Mouse (Mus musculus) spleen, adult 2 months (tissue): ENCODE results near the gene Iqgap1. TPM values are rescaled to one million over a fixed set of nuclear protein-coding genes. Genes with fewer than 3 reads are reported as not detected.

Source experiments
- DNase-seq, 2 experiments: peaks; one replicate each; pipeline versions ENCODE4 v3.0.0 to v3.0.0-alpha.2; 2012 to 2021; ENCODE audit warnings: low spot score in 2 of 2, low read depth in 1 of 2
- H3K27ac ChIP-seq: fragments of 200-500 bp; 2 replicates; pipeline ENCODE4 v1.5.1; 2012; ENCODE audit warnings: low read length, inconsistent platforms; ENCODE audit not compliant: insufficient read depth
- H3K27me3 ChIP-seq: fragments of 200-500 bp; 2 replicates; pipeline ENCODE4 v1.6.1; 2012; ENCODE audit warnings: mild to moderate bottlenecking, moderate library complexity, low read length, inconsistent platforms; ENCODE audit not compliant: control insufficient read depth, insufficient read depth
- H3K36me3 ChIP-seq: fragments of 200-500 bp; 2 replicates; pipeline ENCODE4 v1.6.1; 2012; ENCODE audit warnings: mild to moderate bottlenecking, low read length, inconsistent platforms; ENCODE audit not compliant: control insufficient read depth, insufficient read depth
- H3K4me1 ChIP-seq: fragments of 200-500 bp; 2 replicates; pipeline ENCODE4 v1.6.1; 2011; ENCODE audit warnings: inconsistent platforms; ENCODE audit not compliant: control insufficient read depth, insufficient read depth, insufficient read length
- H3K4me3 ChIP-seq: fragments of 200-500 bp; 2 replicates; pipeline ENCODE4 v1.5.1; 2011; ENCODE audit warnings: mild to moderate bottlenecking, inconsistent platforms; ENCODE audit not compliant: insufficient read depth, insufficient read length; ENCODE audit errors: extremely low read depth
- CTCF ChIP-seq: fragments of 200-500 bp; IDR thresholded peaks from 2 replicates; pipeline ENCODE4 v1.5.1; 2011; ENCODE audit warnings: mild to moderate bottlenecking, inconsistent platforms; ENCODE audit not compliant: insufficient read depth, insufficient read length, insufficient replicate concordance; ENCODE audit errors: extremely low read depth
- POLR2A ChIP-seq: fragments of 200-500 bp; IDR thresholded peaks from 2 replicates; pipeline ENCODE4 v1.6.1; 2011; ENCODE audit warnings: low read depth, low read length, inconsistent platforms
- WGBS: fragments of 180-500 bp; shearing (Covaris S2); methylation state at CpG from one replicate; pipeline ENCODE4 v1.1.7; 2018; 5-methylcytosine and 5-hydroxymethylcytosine counted together
- polyA plus RNA-seq: library from polyadenylated mRNA; depleted of rRNA; stranded (reverse); fragments of >200 nt; gene quantifications from 2 replicates; pipeline ENCODE4 v1.2.3, GENCODE M21; 2012

The Iqgap1 gene
- polyA plus RNA-seq, 1 experiment: 55.9 TPM

DNA sequence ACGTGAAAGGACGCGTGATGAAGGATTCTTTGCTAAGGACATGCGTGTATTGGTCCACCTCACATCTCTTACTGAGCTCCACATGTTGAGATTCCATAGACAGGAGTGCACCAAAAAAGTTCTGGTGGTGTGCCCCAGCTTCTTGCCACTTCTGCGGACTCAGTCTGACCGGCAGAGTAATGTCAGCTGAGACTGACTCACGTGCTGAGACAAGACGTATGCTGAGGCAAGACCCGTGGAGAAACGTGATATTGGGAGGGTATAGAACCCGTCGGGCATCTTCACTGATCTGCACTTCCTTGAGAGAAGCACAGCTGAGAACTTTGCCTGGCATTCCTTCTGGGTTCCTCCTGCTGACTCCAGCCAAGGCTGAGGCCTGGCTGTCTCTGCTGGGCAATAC lies 18.9 kb upstream of the Iqgap1 start:
- no peak for TF ChIP-seq CTCF
- TF ChIP-seq POLR2A: no peak
- H3K36me3 ChIP-seq: no peaks in the 10 kb centered on the region
- WGBS: 92% methylated on average over 12 of the region's 12 CpGs
- no peaks in the 10 kb centered on the region for H3K27me3 ChIP-seq
- H3K4me1 ChIP-seq: peaks cover 3% of the 10 kb centered on the region; the same call in 1 of the 2 replicates
- no peak overlapping the region for H3K4me3 ChIP-seq
- DNase-seq: no peak
- no peak overlapping the region for H3K27ac ChIP-seq

DNA sequence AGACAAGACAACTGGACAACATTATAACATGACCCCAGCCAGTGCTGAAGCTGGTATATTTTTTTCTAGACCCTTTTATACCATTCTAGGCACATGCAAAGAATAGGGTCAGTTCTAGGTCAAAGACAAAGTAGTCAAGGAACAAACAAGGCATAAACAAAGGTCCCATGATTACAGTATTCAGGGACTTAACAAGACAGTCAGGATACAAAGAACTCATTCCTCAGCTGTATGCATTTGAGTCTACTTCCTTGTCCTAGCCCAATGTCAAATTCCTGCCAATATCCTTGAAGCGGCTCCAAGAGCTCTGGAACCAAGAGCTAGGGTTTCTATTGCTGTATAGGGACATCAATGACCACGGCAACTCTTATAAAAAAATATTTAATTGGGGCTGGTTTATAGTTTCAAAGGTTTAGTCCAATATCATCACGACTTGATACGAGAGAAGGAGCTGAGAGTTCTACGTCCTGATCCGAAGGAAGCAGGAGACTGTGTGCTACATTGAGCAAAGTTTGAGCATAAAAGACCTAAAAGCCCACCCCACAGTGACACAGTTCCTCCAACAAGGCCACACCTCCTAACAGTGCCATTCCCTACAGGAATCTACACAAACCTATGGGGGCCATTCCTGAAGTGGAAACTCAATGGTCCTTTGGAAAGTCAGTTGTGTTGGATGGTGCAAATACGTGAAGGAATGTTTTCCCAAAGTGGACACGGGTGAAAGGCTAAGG lies 18.3 kb upstream of the Iqgap1 start:
- DNase-seq: no peak
- Histone ChIP-seq H3K27ac (no peak overlapping the region), H3K4me1 (peaks cover 3% of the 10 kb centered on the region; the same call in 1 of the 2 replicates), H3K4me3 (no peak overlapping the region), H3K27me3 (no peaks in the 10 kb centered on the region), H3K36me3 (no peaks in the 10 kb centered on the region)
- no peak for TF ChIP-seq CTCF
- no peak for TF ChIP-seq POLR2A
- 91% methylated on average over 8 of the region's 8 CpGs for WGBS

DNA sequence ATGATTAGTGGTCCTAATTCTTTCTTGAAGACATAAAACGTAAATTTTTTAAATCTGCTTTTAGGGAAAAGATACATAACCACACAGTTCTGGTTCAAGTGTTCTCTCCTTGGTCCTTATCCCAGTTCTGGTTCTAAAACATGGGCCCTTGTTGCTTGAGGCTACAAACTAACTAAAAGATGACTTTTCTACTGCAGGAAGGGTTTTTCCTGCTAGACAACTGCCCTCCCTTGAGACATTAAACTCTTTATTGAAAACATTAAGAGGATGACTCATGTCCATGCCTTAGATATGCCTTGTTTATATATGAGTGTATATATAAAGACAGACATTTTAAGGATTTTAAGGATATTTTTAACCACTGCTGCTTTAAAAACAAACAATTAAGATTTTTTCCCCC lies 17.4 kb upstream of the Iqgap1 start:
- no peak for DNase-seq
- TF ChIP-seq POLR2A (no peak), CTCF (no peak)
- Histone ChIP-seq H3K4me1 (peaks cover 3% of the 10 kb centered on the region; the same call in 1 of the 2 replicates), H3K4me3 (no peak overlapping the region), H3K27me3 (no peaks in the 10 kb centered on the region), H3K27ac (no peak overlapping the region), H3K36me3 (no peaks in the 10 kb centered on the region)
- 85% methylated on average over 1 of the region's 1 CpGs for WGBS

DNA sequence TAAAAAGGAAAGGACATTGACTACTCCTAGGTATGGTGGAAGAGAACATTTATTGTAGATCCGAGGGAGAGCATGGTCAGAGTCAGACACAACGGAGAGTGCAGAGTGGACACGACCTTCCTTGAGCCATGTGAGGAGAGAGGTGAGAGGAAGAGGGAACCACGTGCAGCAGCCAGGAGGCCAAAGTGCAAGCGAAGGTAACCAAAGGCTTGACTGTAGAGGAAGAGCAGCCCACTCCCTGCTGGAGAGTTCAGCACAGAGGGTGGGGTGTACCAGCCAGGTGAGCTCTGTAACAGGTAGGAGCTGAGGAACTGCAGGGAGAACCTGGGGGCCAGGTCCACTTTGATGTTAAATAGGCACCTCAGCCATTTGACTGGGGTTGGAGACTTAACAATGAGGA lies 16.4 kb upstream of the Iqgap1 start:
- DNase-seq: no peak
- H3K27ac ChIP-seq: no peak overlapping the region
- peaks cover 3% of the 10 kb centered on the region; the same call in 1 of the 2 replicates for H3K4me1 ChIP-seq
- H3K27me3 ChIP-seq: no peaks in the 10 kb centered on the region
- WGBS: 88% methylated on average over 5 of the region's 5 CpGs
- no peaks in the 10 kb centered on the region for H3K36me3 ChIP-seq
- TF ChIP-seq CTCF (no peak), POLR2A (no peak)
- H3K4me3 ChIP-seq: no peak overlapping the region

DNA sequence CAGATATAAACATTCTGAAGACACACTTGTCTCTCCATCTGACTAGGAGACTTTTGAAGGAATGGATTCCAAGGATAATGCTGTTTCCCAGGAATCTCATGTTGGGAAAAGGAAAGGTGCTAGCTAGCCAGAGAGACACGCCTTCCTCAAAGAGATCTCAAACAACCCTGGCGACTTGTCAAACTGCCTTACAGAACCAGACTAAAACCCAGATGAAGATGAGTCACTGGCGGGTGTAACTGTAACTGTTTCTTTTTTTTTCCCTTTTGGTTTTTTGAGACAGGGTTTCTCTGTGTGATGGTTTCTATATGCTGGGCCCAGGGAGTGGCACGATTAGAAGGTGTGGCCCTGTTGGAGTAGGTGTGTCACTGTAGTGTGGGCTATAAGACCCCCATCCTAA lies 15.2 kb upstream of the Iqgap1 start:
- peaks cover 3% of the 10 kb centered on the region; the same call in 1 of the 2 replicates for H3K4me1 ChIP-seq
- WGBS: 60% methylated on average over 4 of the region's 4 CpGs
- no peaks in the 10 kb centered on the region for H3K36me3 ChIP-seq
- no peak for DNase-seq
- no peak for TF ChIP-seq CTCF
- no peak for TF ChIP-seq POLR2A
- H3K4me3 ChIP-seq: no peak overlapping the region
- no peaks in the 10 kb centered on the region for H3K27me3 ChIP-seq
- H3K27ac ChIP-seq: no peak overlapping the region

DNA sequence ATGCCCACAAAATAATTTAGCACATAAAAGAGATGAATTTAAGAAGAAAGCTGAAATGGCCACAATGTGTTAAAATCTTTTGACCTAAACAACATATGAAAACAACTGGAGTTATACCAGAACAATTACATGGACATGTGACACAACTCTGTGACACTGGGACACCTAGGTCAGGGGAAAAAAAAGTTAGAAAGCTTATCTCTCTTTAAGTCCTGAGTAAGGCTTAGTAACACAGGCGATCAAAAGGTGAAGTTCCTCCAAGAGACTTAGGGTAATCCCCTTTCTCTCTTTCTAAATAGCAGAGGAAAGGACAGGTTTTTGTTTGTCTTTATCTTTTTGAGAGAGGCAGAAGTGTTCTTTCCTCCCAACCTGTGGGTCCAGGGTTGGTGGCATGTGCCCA lies 14.5 kb upstream of the Iqgap1 start:
- no peaks in the 10 kb centered on the region for H3K36me3 ChIP-seq
- no peak for DNase-seq
- peaks cover 3% of the 10 kb centered on the region; the same call in 1 of the 2 replicates for H3K4me1 ChIP-seq
- no peak for TF ChIP-seq CTCF
- TF ChIP-seq POLR2A: no peak
- H3K27me3 ChIP-seq: no peaks in the 10 kb centered on the region
- no peak overlapping the region for H3K27ac ChIP-seq
- WGBS: 22% methylated on average over 1 of the region's 1 CpGs
- no peak overlapping the region for H3K4me3 ChIP-seq

DNA sequence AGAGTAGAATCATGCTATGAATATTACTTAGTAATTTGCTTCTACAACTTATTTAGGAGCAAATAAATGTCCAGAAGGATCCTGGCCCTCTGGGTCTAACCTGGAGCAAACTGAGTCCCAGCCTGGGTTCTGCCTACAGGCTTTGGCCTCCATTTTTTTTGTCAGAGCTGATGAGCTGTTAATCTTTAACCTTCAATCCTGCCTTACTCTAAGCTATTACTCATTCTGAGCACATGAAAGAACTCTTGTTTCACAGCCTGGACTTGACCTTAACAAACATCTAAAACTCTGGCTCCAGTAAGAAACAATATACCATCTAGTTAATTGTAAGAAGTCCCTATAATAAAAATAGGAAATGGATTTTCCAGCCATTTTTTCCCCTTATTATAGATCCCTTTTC lies 14.0 kb upstream of the Iqgap1 start:
- TF ChIP-seq POLR2A: no peak
- no peak for TF ChIP-seq CTCF
- Histone ChIP-seq H3K36me3 (no peaks in the 10 kb centered on the region), H3K27ac (no peak overlapping the region), H3K4me1 (peaks cover 3% of the 10 kb centered on the region; the same call in 1 of the 2 replicates), H3K27me3 (no peaks in the 10 kb centered on the region), H3K4me3 (no peak overlapping the region)
- DNase-seq: no peak
